Mouse (Mus musculus): ENCODE measurements around the gene Cux1.
A peak's percentile ranks its signal among the peaks of the same experiment; 100 is the strongest.

The Cux1 gene

DNA sequence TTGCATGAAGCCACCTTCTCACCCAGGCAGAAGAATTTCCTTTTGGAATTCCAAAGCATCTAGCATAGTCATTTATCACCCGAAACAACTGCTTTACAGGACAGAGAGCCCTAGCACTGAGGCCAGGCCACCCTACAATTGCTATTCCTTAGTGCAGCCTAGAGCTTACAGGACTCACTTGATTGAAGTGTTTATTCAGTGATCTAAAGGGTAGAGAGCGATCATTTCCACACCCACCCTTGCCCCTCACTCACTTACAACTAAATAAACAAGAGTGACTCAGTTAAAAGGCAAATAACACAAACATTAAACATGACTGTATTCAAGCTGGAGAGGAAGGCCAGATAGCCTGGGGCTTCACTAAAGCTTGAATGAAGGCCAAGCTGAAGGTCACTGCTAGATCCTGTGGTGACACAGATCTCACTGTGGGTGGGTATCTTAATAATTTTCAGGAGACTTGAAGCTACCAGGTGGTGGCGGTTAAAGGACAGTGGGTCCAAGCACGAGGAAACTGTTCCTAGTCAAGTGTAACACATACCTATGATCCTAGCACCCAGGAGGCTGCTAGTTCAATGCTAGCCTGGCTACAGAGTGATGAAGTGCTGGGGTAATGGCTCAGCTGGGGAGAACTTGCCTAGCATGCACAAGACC lies 140.0 kb downstream of the Cux1 start:
- no peak for DNase-seq (ENCODE audit: low read depth)

DNA sequence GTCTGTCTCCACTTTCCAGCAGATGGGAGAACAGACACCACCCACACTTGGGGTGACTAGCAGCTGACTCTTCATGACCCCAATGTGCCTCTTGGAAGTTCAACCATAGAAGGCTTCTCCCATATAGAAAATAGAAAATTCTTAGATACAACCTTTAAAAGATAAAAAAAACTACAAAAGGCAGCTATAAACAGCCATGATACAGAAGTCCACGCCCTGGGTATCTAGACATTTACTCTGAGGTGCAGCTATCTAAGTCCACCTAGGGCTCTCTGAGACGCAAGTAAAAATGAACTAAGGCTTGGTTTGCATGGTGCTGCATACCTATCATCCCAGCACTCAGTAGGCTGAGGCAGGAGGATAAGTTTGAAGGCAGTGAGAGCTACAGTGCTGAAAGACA lies 144.3 kb downstream of the Cux1 start:
- no peak for DNase-seq (ENCODE audit: low read depth)

DNA sequence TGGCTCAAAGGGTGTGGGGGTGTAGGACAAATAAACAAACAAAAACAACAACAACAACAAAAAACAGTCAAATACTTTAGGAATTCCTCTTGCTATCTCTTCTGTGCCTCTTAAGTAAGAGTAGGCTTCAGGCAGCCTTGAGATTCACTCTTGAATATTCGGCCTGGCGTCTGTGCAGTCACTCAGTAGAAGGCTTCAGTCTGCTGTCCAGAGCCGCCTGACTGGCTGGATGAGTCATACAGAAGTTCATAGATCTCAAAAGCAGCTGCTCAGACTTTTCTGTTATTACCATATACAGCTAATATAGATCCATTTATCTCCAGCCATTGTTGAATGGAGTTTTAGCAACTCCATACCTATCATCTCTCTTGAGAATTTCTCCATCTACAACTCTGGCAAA lies 145.4 kb downstream of the Cux1 start:
- no peak for DNase-seq (ENCODE audit: low read depth)

DNA sequence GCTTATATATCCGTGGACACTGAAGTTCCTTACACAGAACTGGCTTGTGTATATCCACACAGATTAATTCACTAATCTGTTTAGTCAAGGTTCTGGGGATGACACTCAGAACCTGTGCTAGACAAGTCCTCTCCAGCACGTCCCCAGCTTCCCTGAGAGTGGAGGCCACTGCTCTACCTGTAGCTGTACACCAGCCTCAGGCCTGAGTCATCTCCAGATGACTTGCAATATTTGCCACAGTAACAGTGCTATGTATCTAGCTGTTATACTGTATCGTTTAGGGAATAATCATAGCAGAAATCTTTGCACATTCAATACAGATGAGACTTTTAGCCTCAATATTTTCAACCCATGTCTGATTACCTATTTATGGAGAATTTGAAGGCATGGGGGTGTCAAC lies 146.0 kb downstream of the Cux1 start:
- DNase-seq (ENCODE audit: low read depth) = no peak

DNA sequence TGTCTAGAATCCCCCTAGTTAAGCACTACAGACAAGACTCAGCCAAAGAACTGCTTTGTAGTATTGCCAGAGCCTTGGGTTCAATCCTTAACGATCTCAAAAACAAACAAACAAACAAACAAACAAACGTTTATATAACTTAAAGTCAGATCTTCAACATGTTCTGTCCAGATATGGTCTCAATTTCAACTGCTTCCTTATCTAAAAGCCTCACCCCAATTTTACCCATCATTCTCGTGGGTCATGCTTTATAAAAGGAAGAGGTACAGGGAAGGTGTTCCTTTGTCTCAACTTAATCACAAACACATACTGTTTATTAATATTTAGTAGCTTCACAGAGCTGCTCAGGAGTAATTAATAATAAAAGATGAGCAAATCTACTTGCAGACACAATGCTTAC lies 146.9 kb downstream of the Cux1 start:
- no peak for DNase-seq (ENCODE audit: low read depth)

DNA sequence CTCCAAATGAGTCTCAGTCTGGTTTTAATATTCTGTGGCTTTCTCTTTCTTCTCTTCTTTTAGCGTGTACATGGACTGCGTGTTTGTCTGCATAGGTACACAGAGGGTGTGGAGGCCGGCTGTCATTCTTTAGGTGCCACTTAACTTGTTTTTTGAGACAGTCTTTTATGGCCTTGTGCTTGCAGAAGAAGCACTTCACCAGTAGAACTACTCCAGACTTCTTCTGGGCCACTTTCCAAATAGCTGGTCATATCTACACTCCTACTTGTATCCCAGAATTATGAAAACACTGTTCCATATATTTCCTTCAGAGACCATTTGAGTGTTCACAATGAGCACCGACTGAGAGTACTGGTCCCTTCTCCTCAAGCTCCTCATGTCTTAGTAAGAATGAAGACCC lies 149.4 kb downstream of the Cux1 start:
- no peak for DNase-seq (ENCODE audit: low read depth)

DNA sequence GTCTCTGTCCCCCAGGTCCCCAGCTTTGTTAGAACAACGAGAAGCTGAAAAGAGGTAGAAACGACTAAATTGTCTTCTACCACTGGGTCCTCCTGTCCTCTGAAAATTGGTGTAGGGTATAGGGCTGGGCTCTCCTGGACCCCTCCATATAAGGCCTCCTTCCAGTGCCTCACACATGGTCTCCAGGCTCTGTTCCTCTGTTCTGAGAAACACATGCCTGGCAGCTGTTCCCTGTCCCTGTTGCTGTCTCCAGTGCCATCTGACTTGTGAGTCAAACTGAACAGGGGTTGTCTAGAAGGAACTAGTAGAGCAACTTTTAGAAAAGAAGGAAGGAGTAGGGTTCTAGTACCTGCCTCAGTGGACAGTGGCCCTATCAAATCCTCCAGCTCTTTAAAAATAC lies 152.8 kb downstream of the Cux1 start:
- DNase-seq (ENCODE audit: low read depth) = no peak

DNA sequence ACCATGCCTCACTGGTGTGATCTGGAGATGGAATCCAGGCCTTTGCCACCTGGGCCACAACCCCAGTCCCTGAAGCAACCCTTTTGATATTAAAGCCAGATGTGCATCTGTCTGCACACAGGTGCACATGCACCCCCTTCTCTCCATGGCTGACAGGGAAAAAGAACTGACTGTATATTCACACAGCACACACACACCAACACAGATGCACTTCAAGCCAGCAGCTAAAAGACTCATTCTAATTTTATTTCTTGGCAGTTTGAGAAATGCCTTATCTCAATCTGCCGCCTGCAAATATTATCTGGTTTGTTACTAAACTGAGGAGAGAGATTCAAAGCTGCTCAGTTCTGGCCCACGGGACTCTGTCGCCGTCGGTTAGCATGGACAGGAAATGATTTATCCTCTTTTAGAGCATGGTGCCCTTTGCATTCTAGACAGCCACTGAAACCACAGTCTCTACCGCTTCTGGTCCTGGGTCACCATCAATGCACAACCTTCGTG lies 156.6 kb downstream of the Cux1 start:
- DNase-seq (ENCODE audit: low read depth) = peak; percentile 20

DNA sequence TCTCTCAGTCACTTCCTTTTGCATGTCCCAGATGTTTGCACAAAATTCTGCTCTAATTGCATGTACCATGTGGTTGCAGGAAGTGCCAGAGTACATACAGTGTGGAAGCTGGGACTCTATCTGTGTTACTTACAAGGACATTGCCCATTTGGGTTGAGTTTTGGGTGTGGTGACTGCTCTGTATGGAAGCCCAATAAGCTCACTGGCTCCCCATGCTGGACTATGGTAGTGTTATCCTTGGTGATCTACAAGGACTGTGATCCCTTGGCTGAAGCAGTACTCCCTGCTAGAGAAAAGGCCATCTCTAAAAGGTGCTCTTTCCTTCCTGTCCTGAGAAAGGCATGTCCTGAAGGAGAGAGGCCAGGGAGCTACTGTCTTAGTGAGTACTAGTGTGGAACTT lies 160.9 kb downstream of the Cux1 start:
- DNase-seq (ENCODE audit: low read depth) = no peak

DNA sequence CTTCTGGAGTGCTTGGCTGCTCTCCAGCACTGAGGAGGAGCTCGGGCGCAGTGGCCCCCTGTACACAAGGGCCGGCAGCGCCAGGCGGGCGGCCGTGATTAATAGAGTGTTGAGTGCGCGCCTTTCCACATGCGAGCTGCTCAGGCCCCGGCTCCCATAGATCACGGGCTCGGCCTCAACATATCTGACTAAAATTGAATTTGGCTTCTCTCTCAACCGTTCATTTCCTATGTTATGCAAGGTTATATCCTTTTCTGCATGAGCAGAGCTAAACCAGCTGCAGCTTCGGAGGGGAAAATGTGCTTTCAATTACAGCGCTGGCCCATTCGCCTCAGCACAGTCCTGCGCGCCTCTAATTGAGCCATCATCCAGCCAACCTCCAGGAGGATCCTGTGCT lies 163.7 kb downstream of the Cux1 start:
- DNase-seq (ENCODE audit: low read depth) = no peak

DNA sequence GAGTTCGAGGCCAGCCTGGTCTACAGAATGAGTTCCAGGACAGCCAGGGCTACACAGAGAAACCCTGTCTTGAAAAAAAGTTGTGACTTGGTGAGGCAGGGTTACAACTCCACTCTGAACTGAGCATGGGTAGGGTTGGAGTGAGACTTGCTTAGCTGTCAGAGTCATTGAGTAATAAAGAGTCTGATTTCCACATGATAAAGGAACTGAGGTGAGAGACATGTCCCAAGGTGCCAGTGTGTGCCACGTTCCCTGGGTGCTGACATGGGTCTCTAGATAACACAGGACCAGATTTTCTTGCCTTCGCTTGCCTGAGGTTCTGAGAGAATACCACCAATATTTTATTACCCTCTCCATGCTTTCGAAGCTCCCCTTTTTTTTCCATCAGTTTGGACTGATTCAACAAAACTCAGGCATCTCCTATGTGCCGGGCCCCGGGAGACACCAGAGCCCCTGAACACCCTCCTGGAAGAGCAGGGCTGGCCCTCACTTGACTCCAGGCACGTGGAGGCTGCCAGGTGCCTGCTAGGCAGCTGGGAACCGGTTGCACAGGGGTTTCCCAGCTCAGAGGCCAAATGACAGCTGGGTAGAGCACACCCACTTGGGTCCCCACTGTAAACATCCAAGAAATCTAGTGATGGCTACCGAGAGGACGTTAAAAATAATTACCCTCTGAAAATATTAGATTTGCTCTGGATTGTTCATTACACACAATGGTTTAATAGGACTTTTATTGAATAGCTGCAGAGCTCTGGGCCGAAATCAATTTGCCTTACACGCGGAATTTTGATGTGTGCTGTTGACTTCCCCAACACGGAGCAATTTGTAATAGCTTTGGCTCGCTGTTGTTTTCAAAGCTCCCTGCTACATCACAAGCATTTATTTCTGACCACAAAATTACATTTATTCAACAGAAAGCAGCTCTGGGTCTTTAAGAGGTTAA lies 164.4 kb downstream of the Cux1 start:
- no peak for DNase-seq (ENCODE audit: low read depth)

DNA sequence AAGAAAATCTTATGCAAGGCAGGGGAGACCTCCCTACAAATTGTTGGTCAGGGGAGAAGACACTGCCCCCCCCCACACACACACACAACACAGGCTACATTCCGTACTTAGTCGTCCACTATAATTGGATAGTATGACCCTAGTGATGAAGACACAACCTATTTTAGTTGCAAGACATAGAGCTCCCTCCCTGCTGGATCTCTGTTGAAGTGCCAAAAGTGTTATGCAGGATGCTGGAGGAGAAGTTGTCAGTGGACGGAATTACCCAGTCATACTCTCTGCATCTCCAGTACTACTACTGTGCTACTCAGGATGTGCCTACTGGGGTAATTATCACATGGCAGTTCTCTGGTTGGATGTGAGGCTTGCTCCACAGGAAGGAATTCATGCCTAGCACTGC lies 168.6 kb downstream of the Cux1 start:
- DNase-seq (ENCODE audit: low read depth) = no peak

DNA sequence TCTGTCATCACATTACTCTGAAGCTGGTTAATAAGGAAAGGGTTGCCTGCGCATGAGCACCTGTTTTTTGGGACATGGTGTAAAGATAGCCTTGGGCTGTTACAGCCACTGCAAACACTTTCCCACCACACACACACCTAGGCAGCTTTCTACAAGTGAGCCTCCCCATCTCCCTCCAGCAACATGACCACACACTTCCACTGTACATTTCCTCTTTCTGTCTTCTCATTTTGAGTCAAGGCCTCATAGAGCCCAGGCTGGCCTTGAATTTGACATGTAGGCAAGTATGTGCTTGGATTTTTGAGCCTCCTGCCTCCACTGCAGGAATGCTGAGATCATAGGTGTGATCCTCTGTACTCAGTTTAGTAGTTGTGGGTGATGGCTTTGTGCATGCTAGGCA lies 170.6 kb downstream of the Cux1 start:
- DNase-seq (ENCODE audit: low read depth) = no peak

DNA sequence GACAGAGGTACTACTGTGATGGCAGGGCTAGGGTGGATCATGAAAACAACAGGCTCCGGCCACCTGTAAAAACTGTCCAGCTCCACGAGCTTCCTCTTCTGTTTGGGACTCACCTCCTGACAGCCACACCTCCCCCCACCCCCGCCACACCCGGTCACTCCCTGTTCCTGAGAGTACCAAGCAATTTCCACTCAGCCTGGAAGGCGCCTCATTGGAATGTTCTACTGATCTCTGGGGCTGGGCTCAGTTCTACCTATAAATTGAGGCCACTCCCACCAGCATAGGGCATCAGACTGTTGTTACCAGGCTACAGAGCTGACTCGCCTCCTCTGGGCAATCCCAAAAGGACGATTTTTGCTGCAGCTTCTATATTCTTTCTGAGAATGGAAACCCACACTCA lies 171.0 kb downstream of the Cux1 start:
- DNase-seq (ENCODE audit: low read depth) = no peak

DNA sequence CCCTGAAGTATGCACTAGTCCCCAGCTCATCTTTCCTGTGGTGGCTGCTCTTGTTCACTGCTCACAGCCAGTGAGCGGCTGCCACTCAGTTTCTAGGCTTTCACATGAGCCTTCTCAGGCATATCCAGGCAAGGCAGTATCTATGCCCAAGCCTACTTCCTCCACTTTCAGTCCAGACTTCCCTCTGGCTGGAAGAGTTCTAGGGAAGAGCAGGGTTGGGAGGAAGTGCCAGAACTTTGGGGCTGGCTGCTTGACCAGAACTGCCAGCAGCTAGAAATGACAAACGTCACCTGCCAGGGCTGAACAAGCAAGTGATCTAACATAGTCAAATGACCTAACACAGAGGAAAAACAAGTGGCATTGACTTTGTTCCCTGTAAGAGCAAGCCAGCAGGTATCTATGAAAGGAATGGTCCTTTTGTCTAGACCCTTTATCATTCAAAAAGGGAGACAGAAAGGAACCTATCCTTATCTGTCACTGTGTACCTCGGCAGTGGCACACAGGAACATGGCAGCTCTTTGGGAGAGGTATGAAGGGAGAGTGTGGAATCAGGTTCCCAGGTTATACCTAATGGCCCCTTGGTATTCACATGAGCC lies 171.6 kb downstream of the Cux1 start:
- no peak for DNase-seq (ENCODE audit: low read depth)

DNA sequence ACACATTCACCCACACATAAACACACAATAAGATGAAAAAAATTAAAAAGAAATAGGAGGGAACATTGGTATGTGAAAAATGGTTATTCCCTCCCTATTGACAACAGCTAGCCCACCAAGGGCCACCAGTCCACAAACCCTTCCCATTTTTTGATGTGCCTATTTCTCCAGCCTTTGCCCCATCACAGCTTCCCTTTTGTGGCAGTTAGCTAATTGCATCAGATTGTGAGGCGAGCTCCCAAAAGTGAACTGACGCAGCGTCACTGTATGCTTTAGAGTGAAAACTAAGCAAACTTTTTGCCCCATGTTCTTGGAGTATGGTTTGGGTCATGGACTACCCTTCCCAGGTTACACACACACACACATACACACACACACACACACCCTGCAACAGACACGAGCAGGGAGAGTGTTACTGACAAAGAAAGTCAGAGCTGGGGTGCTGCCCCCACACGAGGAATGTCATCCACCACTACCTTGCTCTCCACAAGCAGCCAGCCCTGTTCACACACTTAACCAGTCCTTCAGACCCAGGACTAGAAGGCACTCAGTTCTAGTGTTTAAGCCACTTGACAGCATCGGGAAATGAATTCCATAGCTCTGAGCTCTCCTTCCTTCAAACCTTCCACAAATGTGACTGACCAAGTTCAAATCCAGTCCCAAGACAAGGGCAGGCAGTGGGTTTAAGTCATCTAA lies 172.6 kb downstream of the Cux1 start:
- DNase-seq (ENCODE audit: low read depth) = no peak

DNA sequence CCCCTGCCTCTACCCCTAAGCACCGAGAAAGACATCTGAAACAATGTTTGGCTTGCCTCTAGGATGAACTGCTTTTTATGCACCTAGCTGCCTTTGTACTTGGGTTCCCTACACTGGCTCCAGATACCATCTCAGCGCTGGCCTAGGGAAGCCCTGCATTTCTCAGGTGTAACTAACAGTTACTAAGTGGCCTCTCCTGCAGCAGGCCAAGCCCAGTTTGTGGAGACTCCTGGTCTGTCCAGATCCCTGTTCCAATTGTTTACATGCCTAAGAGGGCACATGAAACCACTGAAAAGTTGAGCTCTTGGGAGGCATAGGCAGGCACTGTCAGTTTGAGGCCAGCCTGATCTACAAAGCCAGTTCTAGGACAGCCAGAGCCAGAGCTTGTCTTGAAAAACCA lies 173.7 kb downstream of the Cux1 start:
- DNase-seq (ENCODE audit: low read depth) = no peak

DNA sequence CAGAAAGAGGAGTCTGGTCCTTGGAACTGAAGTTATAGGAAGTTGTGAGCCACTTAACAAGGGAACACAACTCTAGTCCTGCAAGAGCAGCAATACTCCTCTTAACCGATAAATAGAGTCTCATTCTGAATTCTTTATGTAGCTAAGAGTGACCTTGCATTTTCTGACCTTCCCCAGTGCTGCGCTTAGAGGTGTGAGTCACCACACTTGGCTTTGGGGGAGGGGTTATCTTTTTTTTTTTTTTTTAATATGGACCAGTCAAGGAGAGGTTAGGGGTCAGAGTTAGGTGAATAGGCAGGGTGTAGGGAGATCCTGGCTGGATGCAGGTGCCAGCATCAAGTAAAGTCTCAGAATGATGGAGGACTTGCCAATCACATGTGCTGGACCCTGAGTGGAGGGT lies 180.5 kb downstream of the Cux1 start:
- no peak for DNase-seq (ENCODE audit: low read depth)

DNA sequence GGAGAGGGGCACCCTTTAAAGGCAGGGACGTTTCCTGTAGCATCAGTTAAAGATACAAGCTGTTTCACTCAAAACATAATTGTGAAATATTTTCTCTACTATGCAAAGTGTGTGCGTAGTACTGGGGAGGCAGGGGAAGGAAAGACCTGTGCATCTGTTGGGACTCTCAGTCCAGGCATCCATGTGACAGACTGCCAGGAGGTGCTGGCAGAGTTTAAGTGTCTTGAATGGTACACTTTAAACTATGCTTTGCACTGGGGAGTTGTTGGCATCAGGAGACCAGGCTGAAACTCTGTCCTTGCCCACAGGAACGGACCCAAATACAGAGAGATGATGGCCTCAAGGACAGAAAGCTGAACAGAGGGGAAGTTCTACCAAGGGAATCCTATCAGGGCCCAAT lies 182.1 kb downstream of the Cux1 start:
- no peak for DNase-seq (ENCODE audit: low read depth)

DNA sequence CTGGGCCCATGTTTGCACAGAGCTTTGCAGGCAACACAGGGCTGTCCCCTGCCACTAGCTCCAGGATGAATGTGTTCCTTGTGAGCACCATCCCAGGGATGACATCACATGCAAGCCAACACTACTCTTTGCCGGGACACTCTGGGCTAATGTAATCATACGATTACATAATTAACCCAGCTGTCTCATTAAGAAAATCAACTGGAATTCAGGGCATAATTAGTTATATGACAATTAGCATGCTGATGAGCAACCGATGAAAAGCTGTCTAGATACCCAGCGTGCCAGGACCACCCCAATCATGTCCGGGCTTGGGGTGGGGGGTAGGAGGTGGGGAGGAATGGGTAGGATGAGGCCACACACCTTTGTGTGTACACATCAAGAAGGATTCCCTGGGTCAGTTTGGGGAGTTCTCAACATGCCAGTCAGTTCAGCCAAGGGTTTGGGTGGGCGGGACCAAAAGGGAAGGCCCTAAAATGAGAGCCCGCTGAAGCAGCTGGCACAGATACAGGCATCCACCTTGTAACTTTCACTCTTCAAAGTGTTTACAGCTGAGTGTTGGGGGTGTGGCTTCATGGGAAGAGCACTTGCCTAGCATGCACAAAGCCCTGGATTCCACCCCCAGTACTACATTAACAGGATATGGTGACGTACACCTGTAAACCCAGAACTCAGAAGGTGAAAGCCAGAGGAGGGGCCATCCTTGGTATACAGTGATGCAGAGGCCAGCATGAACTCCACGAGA lies 184.9 kb downstream of the Cux1 start:
- DNase-seq (ENCODE audit: low read depth) = peak; percentile 14

DNA sequence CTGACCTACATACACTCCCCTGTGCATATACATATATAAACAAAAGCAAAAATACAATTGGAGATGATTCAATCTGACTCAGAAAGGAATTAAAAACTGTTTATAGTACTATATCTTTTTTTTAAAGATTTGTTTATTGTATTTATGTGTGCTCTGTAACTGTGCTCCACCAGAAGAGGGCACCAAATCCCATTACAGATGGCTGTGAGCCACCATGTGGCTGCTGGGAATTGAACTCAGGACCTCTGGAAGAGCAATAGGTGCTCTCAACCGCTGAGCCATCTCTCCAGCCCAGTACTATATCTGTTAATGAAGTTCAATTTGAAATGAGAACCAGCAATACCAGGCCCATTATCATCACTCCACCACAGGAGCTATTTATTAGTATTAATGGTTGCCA lies 187.9 kb downstream of the Cux1 start:
- DNase-seq (ENCODE audit: low read depth) = peak; percentile 20

DNA sequence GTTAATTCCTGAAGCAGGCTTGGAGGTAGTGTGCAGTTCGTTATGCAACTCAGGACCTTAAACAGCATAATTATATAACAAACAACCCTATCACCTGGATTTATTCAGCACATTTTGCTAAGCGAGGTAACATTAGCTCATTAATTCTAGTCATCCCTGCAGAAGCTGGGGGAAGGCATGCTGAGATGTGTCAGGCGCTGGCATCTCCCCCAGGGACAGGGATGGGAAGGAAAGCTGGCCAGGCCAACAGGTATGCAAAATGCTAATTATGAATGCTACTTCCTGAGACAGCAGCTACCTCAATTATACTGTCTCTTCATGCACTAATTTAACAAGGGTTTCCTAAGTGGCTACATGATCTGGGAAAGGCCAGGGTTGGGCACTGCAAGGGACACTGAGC lies 190.2 kb downstream of the Cux1 start:
- DNase-seq (ENCODE audit: low read depth) = no peak

Data from induced T-regulatory cell, adult 2 months (primary cell).